Mouse (Mus musculus) intestine, embryonic 16.5 days (tissue): ENCODE results near the gene Sdhaf2. TPM values are rescaled to one million over a fixed set of nuclear protein-coding genes. Genes with fewer than 3 reads are reported as not detected.

Experiments used
- ATAC-seq: fragments of 200-750 bp; cut with Nextera tagmentation; 2 replicates; pipeline ENCODE4 v1.8.0; 2017; ENCODE audit warnings: moderate TSS enrichment, moderate library complexity
- H3K27ac ChIP-seq: fragments of 300-500 bp; sonication (generic); 2 replicates; pipeline ENCODE4 v1.5.1; 2014; ENCODE audit warnings: mild to moderate bottlenecking, low read length
- H3K27me3 ChIP-seq: fragments of 300-500 bp; sonication (generic); replicated peaks from 2 replicates; pipeline ENCODE4 v1.6.1; 2014; ENCODE audit warnings: low read length, control low read depth, mixed read lengths; ENCODE audit not compliant: control insufficient read depth, insufficient read depth
- H3K36me3 ChIP-seq: fragments of 300-500 bp; sonication (generic); 2 replicates; pipeline ENCODE4 v1.6.1; 2014; ENCODE audit warnings: low read length, control low read depth; ENCODE audit not compliant: control insufficient read depth, insufficient read depth
- H3K4me1 ChIP-seq: fragments of 300-500 bp; sonication (generic); 2 replicates; pipeline ENCODE4 v1.6.1; 2014; ENCODE audit warnings: low read length, control low read depth, mixed read lengths; ENCODE audit not compliant: control insufficient read depth, insufficient read depth
- H3K4me2 ChIP-seq: fragments of 300-500 bp; sonication (generic); 2 replicates; pipeline ENCODE4 v1.6.1; 2014; ENCODE audit warnings: low read depth, low read length, control low read depth
- H3K4me3 ChIP-seq: fragments of 300-500 bp; sonication (generic); 2 replicates; pipeline ENCODE4 v1.5.1; 2014; ENCODE audit warnings: mild to moderate bottlenecking, low read length
- H3K9ac ChIP-seq: fragments of 300-500 bp; sonication (generic); 2 replicates; pipeline ENCODE4 v1.6.1; 2014; ENCODE audit warnings: low read depth, low read length
- H3K9me3 ChIP-seq: fragments of 300-500 bp; sonication (generic); 2 replicates; pipeline ENCODE4 v1.6.1; 2016; ENCODE audit warnings: low read length, control low read depth; ENCODE audit not compliant: control insufficient read depth
- WGBS: fragments of 180-500 bp; shearing (Covaris S2); extraction: QIAGEN DNeasy Blood & Tissue Kit; methylation state at CpG from one replicate; pipeline ENCODE4 v1.1.7; 2014; 5-methylcytosine and 5-hydroxymethylcytosine counted together
- polyA plus RNA-seq: library from polyadenylated mRNA; unstranded; fragments of >200 nt; fragmentation: Nextera tagmentation; extraction: Ambion mirVana; gene quantifications from 2 replicates; pipeline ENCODE4 v1.2.1, GENCODE M21; 2015

Sdhaf2 gene
- polyA plus RNA-seq, 1 experiment from 2014 or later: 60.9 TPM

- no peaks in the 10 kb centered on the region for H3K36me3 ChIP-seq
- no peaks in the 10 kb centered on the region for H3K9me3 ChIP-seq
- H3K9ac ChIP-seq: no peak overlapping the region
- H3K4me3 ChIP-seq: no peak overlapping the region
- WGBS: 74% methylated on average over 3 of the region's 3 CpGs
- peaks cover 52% of the 10 kb centered on the region for H3K27me3 ChIP-seq
- ATAC-seq: no peak
- H3K4me2 ChIP-seq: no peak overlapping the region
- no peak overlapping the region for H3K27ac ChIP-seq
- H3K4me1 ChIP-seq: peaks cover 18% of the 10 kb centered on the region
These were observed 70.5 kb downstream of the Sdhaf2 start for GRCm38 (mm10) chr19:10455437-10455806.

GRCm38 (mm10) chr19:10454718-10455436, 71.1 kb downstream of the Sdhaf2 start:
- no peak overlapping the region for H3K4me2 ChIP-seq
- no peak overlapping the region for H3K9ac ChIP-seq
- H3K4me3 ChIP-seq: no peak overlapping the region
- ATAC-seq: no peak
- H3K27me3 ChIP-seq: peaks cover 49% of the 10 kb centered on the region
- H3K9me3 ChIP-seq: no peaks in the 10 kb centered on the region
- H3K36me3 ChIP-seq: no peaks in the 10 kb centered on the region
- 53% methylated on average over 4 of the region's 4 CpGs for WGBS
- H3K4me1 ChIP-seq: peaks cover 18% of the 10 kb centered on the region
- no peak overlapping the region for H3K27ac ChIP-seq

Other genes with a start within 250 kb of the Sdhaf2 start
- gene Dagla, start 221.3 kb downstream of the Sdhaf2 start, polyA plus RNA-seq: 2.6 and 3.2 TPM in 2 replicates
- gene Syt7, start 137.1 kb downstream of the Sdhaf2 start, polyA plus RNA-seq: 0.94 and 1.3 TPM in 2 replicates
- 0.18 and 0.55 TPM in 2 replicates for gene Lrrc10b, start 68.7 kb downstream of the Sdhaf2 start, polyA plus RNA-seq
- gene Ppp1r32, start 43.2 kb downstream of the Sdhaf2 start, polyA plus RNA-seq: 2.0 and 3.4 TPM in 2 replicates
- 29.7 and 30.9 TPM in 2 replicates for gene Cpsf7, start 876 bp downstream of the Sdhaf2 start, polyA plus RNA-seq
- gene Tmem216, start 30.1 kb upstream of the Sdhaf2 start, polyA plus RNA-seq: 25.9 and 28.4 TPM in 2 replicates
- gene Cyb561a3, start 51.0 kb upstream of the Sdhaf2 start, polyA plus RNA-seq: 22.5 and 23.0 TPM in 2 replicates
- 23.9 and 27.5 TPM in 2 replicates for gene Tmem138, start 51.2 kb upstream of the Sdhaf2 start, polyA plus RNA-seq
- 268 and 271 TPM in 2 replicates for gene Ddb1, start 79.2 kb upstream of the Sdhaf2 start, polyA plus RNA-seq
- 70.8 and 81.3 TPM in 2 replicates for gene Tkfc, start 79.5 kb upstream of the Sdhaf2 start, polyA plus RNA-seq
- 4.8 and 5.5 TPM in 2 replicates for gene Vwce, start 108.1 kb upstream of the Sdhaf2 start, polyA plus RNA-seq
- 0.71 and 0.78 TPM in 2 replicates for gene Pga5, start 151.9 kb upstream of the Sdhaf2 start, polyA plus RNA-seq
- gene Vps37c, start 162.6 kb upstream of the Sdhaf2 start, polyA plus RNA-seq: 36.2 and 37.6 TPM in 2 replicates
- 0.17 TPM in 1 of 2 replicates, not detected in the other for gene Cd5, start 212.9 kb upstream of the Sdhaf2 start, polyA plus RNA-seq